Mouse (Mus musculus): ENCODE data around the gene Oxld1.

DNA sequence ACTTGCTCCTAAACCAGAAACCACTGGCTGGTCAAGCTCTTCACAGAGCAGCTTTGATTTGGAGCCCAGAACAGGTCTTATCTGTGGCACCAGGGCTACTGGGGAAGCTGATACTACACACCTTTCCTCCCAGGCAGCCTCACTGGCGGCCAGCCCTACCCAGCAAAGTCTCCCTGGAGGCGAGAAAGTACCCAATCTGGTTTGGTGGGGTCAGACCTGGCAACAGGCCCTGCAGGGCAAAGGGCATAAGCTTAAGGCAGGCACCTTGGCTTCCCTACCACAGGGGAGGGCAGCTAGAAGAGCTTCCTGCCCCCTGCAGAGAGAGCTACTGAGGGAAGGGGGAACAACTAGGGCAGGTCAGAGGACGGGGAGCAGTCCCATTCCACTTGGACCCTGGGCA is 42.5 kb upstream of the Oxld1 start:
- TF ChIP-seq CTCF (IDR thresholded peaks at IDR 0.05; ENCODE audit: low read depth, low read length), result no peak
- TF ChIP-seq POLR2A (IDR thresholded peaks at IDR 0.05; ENCODE audit: borderline replicate concordance, low read depth, low read length), result no peak
